Mouse (Mus musculus) heart, adult 2 months (tissue): ENCODE data around the gene Polr3h.

Source experiments
- CTCF ChIP-seq: fragments of 200-600 bp; IDR thresholded peaks from 2 replicates; pipeline ENCODE4 v1.8.1; 2022; ENCODE audit warnings: antibody characterized with exemption, mild to moderate bottlenecking, moderate library complexity
- POLR2A ChIP-seq: fragments of 200-500 bp; IDR thresholded peaks from 2 replicates; pipeline ENCODE4 v1.6.1; 2011; ENCODE audit warnings: mild to moderate bottlenecking, low read depth, low read length, control low read depth; ENCODE audit not compliant: insufficient read depth

GRCm38 (mm10) chr15:81847861-81848260, 78.2 kb downstream of the Polr3h start:
- TF ChIP-seq CTCF: no peak
- no peak for TF ChIP-seq POLR2A
